Comparison of ENCODE assay signal across 26 mouse cellular contexts in genomic region chr1:180426405-180426804, GRCm38 (mm10). TPM values are rescaled to one million over a fixed set of nuclear protein-coding genes. Genes with fewer than 3 reads are reported as not detected.
"Had no signal": no experiment of that assay in that cellular context is flagged by ENCODE, and none has a peak within 500 bp of the region (broad histone marks: within the 10 kb centered on the region; RNA-seq: fewer than 3 reads in every experiment).

No protein-coding gene starts in this region.

- H3K36me3 ChIP-seq: heart, embryonic 13.5 days; heart, embryonic 15.5 days; hindbrain, embryonic 13.5 days; hindbrain, embryonic 15.5 days; intestine, embryonic 15.5 days; liver, embryonic 12.5 days had no signal

- H3K4me3 ChIP-seq: heart, embryonic 13.5 days; heart, embryonic 15.5 days; hindbrain, embryonic 13.5 days; hindbrain, embryonic 15.5 days; intestine, embryonic 15.5 days; layer of hippocampus, adult 2 months; limb, embryonic 13.5 days; limb, embryonic 15.5 days; liver, embryonic 12.5 days had no signal

- H3K9me3 ChIP-seq: heart, embryonic 13.5 days; heart, embryonic 15.5 days; hindbrain, embryonic 13.5 days; hindbrain, embryonic 15.5 days; intestine, embryonic 15.5 days; limb, embryonic 13.5 days; limb, embryonic 15.5 days; liver, embryonic 12.5 days had no signal

- H3K27me3 ChIP-seq: heart, embryonic 15.5 days; hindbrain, embryonic 15.5 days; intestine, embryonic 15.5 days; limb, embryonic 13.5 days; limb, embryonic 15.5 days had no signal

- H3K4me2 ChIP-seq: heart, embryonic 11.5 days; heart, embryonic 13.5 days; heart, embryonic 15.5 days; hindbrain, embryonic 13.5 days; hindbrain, embryonic 15.5 days; intestine, embryonic 15.5 days; limb, embryonic 13.5 days; limb, embryonic 15.5 days; liver, embryonic 12.5 days had no signal

- DNase-seq: gastrocnemius, postnatal 14 days; gastrocnemius, postnatal 36 days; heart, adult 18-20 months; heart, postnatal 14 days; heart, postnatal 36 days; kidney, adult 18-20 months; kidney, adult 8-10 months; kidney, postnatal 10 days; kidney, postnatal 25 days; kidney, postnatal 4 days; layer of hippocampus, postnatal 36 days; left cerebral cortex, postnatal 4 days had no signal

- H3K27ac ChIP-seq: heart, embryonic 13.5 days; heart, embryonic 15.5 days; hindbrain, embryonic 13.5 days; hindbrain, embryonic 15.5 days; hindbrain, postnatal 0 days; intestine, embryonic 15.5 days; limb, embryonic 13.5 days; limb, embryonic 15.5 days; liver, embryonic 12.5 days had no signal

- ATAC-seq: hindbrain, postnatal 0 days; inflammation-experienced regulatory T-cells, adult 6 months; intestine, embryonic 15.5 days; intestine, postnatal 0 days; liver, embryonic 12.5 days had no signal

- H3K9ac ChIP-seq: heart, embryonic 13.5 days; heart, embryonic 15.5 days; hindbrain, embryonic 13.5 days; hindbrain, embryonic 15.5 days; intestine, embryonic 15.5 days; limb, embryonic 13.5 days; limb, embryonic 15.5 days; liver, embryonic 12.5 days had no signal

RNA-seq across cellular contexts. Expression of gene Stum, which starts 56.9 kb away (rescaled TPM):
- total RNA-seq: hematopoietic stem cell, adult 5-6 weeks had no signal
- polyA plus RNA-seq: inflammation-experienced regulatory T-cells, adult 6 months had no signal
